Mouse (Mus musculus): ENCODE data around the gene Dthd1.

DNA sequence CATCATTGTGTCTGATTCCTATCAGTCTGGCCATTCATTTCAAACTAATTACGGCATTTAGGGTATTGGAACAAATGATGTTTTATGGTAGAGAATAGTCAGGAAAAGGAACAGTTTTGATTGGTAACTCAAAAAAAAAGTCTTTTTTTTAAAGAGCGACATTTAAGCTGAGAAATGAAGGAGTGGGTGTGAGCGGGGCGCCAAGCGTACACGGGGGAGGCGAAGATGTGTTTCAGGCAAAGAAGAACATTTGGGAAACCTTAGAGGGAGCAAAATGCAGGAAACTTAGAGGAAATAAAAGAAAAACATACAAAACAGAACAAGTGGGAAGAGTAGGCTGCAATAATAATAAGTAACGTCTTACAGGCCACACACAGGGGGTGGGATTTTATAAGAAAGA is 35.8 kb upstream of the Dthd1 start:
- TF ChIP-seq CTCF (IDR thresholded peaks at IDR 0.05; ENCODE audit: borderline replicate concordance, insufficient read depth, low read length) (no peak), POLR2A (IDR thresholded peaks at IDR 0.05; ENCODE audit: low read depth, low read length) (no peak)

Measured in embryonic fibroblast, embryonic 13.5 days (primary cell).